In the genomic region with DNA sequence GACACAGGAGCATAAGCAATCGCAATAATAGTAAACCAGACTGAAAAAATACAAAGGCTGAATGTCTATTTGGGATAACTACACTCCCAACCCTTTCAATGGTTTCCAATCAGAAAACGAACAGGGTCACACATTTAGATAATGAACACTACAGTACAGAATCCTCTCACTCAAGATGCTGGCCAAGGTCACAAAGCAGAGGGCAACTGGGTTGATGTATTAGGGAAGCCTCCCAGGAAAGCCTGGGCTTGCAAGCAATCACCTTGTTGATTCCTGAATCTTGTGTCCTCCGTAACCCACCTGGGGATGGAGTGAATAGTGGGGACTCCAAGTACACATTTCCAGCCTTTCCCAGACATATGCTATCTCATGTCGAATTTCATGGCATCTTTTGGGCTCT, we compare ENCODE assay signal across 17 mouse cellular contexts. TPM values are rescaled to one million over a fixed set of nuclear protein-coding genes. Genes with fewer than 3 reads are reported as not detected.
A peak's percentile ranks its signal among the peaks of the same experiment; 100 is the strongest.
DNase-seq lines count a peak whose midpoint lies in the region; ATAC-seq and TF ChIP-seq lines count a peak whose summit lies in the region.
"Had no signal": no experiment of that assay in that cellular context is flagged by ENCODE, and none has a peak within 500 bp of the region (broad histone marks: within the 10 kb centered on the region; RNA-seq: fewer than 3 reads in every experiment).

No protein-coding gene starts in this region.

- TF ChIP-seq POLR2A in CH12.LX (IDR thresholded peaks at IDR 0.05; ENCODE audit: low read depth, low read length) (no peak), ES-Bruce4 (IDR thresholded peaks at IDR 0.05; ENCODE audit: insufficient read depth, low read length) (no peak)

- no peak for TF ChIP-seq RAD21 in CH12.LX (IDR thresholded peaks at IDR 0.05; ENCODE audit: low read depth, low read length)

- H3K9me3 ChIP-seq in heart, postnatal 0 days (replicated peaks; ENCODE audit: control insufficient read depth, low read length): no peaks in the 10 kb centered on the region
- H3K9me3 ChIP-seq in CH12.LX (replicated peaks; ENCODE audit: low read length): no peaks in the 10 kb centered on the region
- H3K9me3 ChIP-seq in ES-Bruce4 (replicated peaks; ENCODE audit: control insufficient read depth, insufficient read depth, low read length, poor library complexity, severe bottlenecking): peaks cover 4% of the 10 kb centered on the region; the same call in 1 of the 2 replicates
- H3K9me3 ChIP-seq in midbrain, embryonic 11.5 days (ENCODE audit: control insufficient read depth, low read length): no peaks in the 10 kb centered on the region
- H3K9me3 ChIP-seq: embryonic facial prominence, embryonic 13.5 days; forebrain, embryonic 13.5 days; heart, embryonic 13.5 days; hindbrain, embryonic 13.5 days had no signal

- H3K4me3 ChIP-seq in heart, postnatal 0 days (ENCODE audit: low read depth, low read length): no peak overlapping the region
- peak overlapping the region in 1 of 3 experiments; percentile 39 for H3K4me3 ChIP-seq in CH12.LX (replicated peaks in 1 of 3; ENCODE audit: low read depth in 2 of 3, low read length in 2 of 3, poor library complexity in 1 of 3)
- H3K4me3 ChIP-seq in ES-Bruce4 (ENCODE audit: low read depth, low read length): no peak overlapping the region
- no peak overlapping the region for H3K4me3 ChIP-seq in midbrain, embryonic 11.5 days (ENCODE audit: low read depth, low read length)
- H3K4me3 ChIP-seq: embryonic facial prominence, embryonic 13.5 days; forebrain, embryonic 13.5 days; heart, embryonic 13.5 days; hindbrain, embryonic 13.5 days had no signal

- ATAC-seq in heart, postnatal 0 days (ENCODE audit: insufficient read depth, low read depth): no peak
- ATAC-seq in midbrain, embryonic 11.5 days (ENCODE audit: low FRiP score): no peak
- ATAC-seq: forebrain, embryonic 13.5 days; forebrain, postnatal 0 days; hindbrain, postnatal 0 days had no signal

- no peak for TF ChIP-seq EP300 in heart, postnatal 0 days (IDR thresholded peaks at IDR 0.05; ENCODE audit: low read depth)
- TF ChIP-seq EP300 in CH12.LX (IDR thresholded peaks at IDR 0.05; ENCODE audit: low read length) (no peak), ES-Bruce4 (IDR thresholded peaks at IDR 0.05; ENCODE audit: insufficient read depth, low read depth, low read length) (no peak)

- H3K4me1 ChIP-seq in heart, postnatal 0 days (ENCODE audit: control insufficient read depth, insufficient read depth): peaks cover 20% of the 10 kb centered on the region; the same call in 1 of the 2 replicates
- peaks cover 14 to 84% of the 10 kb centered on the region in 2 experiments for H3K4me1 ChIP-seq in CH12.LX (ENCODE audit: control insufficient read depth in 1 of 2, insufficient read depth in 2 of 2)
- H3K4me1 ChIP-seq in ES-Bruce4 (ENCODE audit: control insufficient read depth, insufficient read depth, low read length): no peaks in the 10 kb centered on the region
- no peaks in the 10 kb centered on the region; the same call in 1 of the 2 replicates for H3K4me1 ChIP-seq in midbrain, embryonic 11.5 days (ENCODE audit: control insufficient read depth, insufficient read depth, low read length)

- no peak for DNase-seq in heart, postnatal 0 days (ENCODE audit: low spot score)
- no peak for DNase-seq in heart, adult 18-20 months
- DNase-seq in CH12.LX (ENCODE audit: extremely low read depth): no peak
- DNase-seq in R1 (ENCODE audit: low read depth, low spot score): peak; percentile 62
- no peak for DNase-seq in layer of hippocampus, adult 9-11 months
- DNase-seq in midbrain, embryonic 11.5 days (ENCODE audit: low spot score, missing footprints): no peak
- DNase-seq in adrenal gland, postnatal 4 days (ENCODE audit: low spot score in 2 of 2): no peak
- DNase-seq: cerebellum, adult 18-20 months; cerebellum, adult 9-11 months; forebrain, postnatal 0 days; gastrocnemius, postnatal 36 days had no signal

- in situ Hi-C loops in CH12.LX (cut with MboI; ENCODE audit: low pct_ligation_motif_present, low pct_unique_long_range_greater_than_20kb, low sequenced_read_pairs): loop anchor here (25.0 kb wide), 1 partner anchor 781 kb away; a partner anchor contains a TSS

- H3K27me3 ChIP-seq in heart, postnatal 0 days (ENCODE audit: control insufficient read depth, insufficient read depth, low read length): no peaks in the 10 kb centered on the region
- H3K27me3 ChIP-seq in CH12.LX (replicated peaks) (no peaks in the 10 kb centered on the region), ES-Bruce4 (ENCODE audit: control insufficient read depth, insufficient read depth, low read length, poor library complexity, severe bottlenecking) (no peaks in the 10 kb centered on the region)
- H3K27me3 ChIP-seq in midbrain, embryonic 11.5 days (ENCODE audit: control insufficient read depth, insufficient read depth, low read length): 0 out of 2 replicates have a peak, but pooled peaks cover 2% of the 10 kb centered on the region
- H3K27me3 ChIP-seq: forebrain, embryonic 13.5 days; heart, embryonic 13.5 days had no signal

- H3K36me3 ChIP-seq in heart, postnatal 0 days (replicated peaks; ENCODE audit: control insufficient read depth, insufficient read depth, low read length): no peaks in the 10 kb centered on the region; the same call in 1 of the 2 replicates
- H3K36me3 ChIP-seq in CH12.LX (replicated peaks in 1 of 2; ENCODE audit: control insufficient read depth in 1 of 2, insufficient read depth in 1 of 2, low read length in 1 of 2) (peaks cover 6 to 39% of the 10 kb centered on the region in 2 experiments), ES-Bruce4 (ENCODE audit: control insufficient read depth, insufficient read depth, low read length, poor library complexity, severe bottlenecking) (peaks cover 5% of the 10 kb centered on the region)
- H3K36me3 ChIP-seq in midbrain, embryonic 11.5 days (ENCODE audit: control insufficient read depth, insufficient read depth, low read length): no peaks in the 10 kb centered on the region
- H3K36me3 ChIP-seq: embryonic facial prominence, embryonic 13.5 days; hindbrain, embryonic 13.5 days had no signal

- H3K79me2 ChIP-seq in CH12.LX (replicated peaks; ENCODE audit: control insufficient read depth, extremely low read depth, insufficient read depth, poor library complexity, severe bottlenecking): peaks cover 55% of the 10 kb centered on the region

- whole genome bisulfite sequencing in heart, postnatal 0 days: 77% methylated on average over 4 of the region's 4 CpGs
- WGBS in midbrain, embryonic 11.5 days: 89% methylated on average over 4 of the region's 4 CpGs

- dilution Hi-C loops in CH12.LX (cut with MboI; ENCODE audit: extremely low pct_ligation_motif_present, extremely low pct_unique_long_range_greater_than_20kb, low sequenced_read_pairs): no loop called here

- TF ChIP-seq CTCF in heart, postnatal 0 days (IDR thresholded peaks at IDR 0.05; ENCODE audit: low read depth): no peak
- TF ChIP-seq CTCF in CH12.LX (conservative IDR thresholded peaks at IDR 0.05 in 1 of 2, IDR thresholded peaks at IDR 0.05 in 1 of 2; ENCODE audit: low read depth in 2 of 2, low read length in 2 of 2): no peak
- no peak for TF ChIP-seq CTCF in ES-Bruce4 (IDR thresholded peaks at IDR 0.05; ENCODE audit: low read depth, low read length)

- peak overlapping the region; percentile 33 for H3K27ac ChIP-seq in heart, postnatal 0 days (ENCODE audit: low read depth)
- H3K27ac ChIP-seq in CH12.LX (ENCODE audit: insufficient read depth, low read depth) (no peak overlapping the region; the same call in 1 of the 2 replicates), ES-Bruce4 (ENCODE audit: insufficient read depth, low read length) (peak overlapping the region; percentile 74)
- H3K27ac ChIP-seq in midbrain, embryonic 11.5 days (ENCODE audit: low read depth, low read length): no peak overlapping the region
- H3K27ac ChIP-seq: embryonic facial prominence, embryonic 13.5 days; forebrain, embryonic 13.5 days; heart, embryonic 13.5 days; hindbrain, embryonic 13.5 days; hindbrain, postnatal 0 days had no signal

- no peak overlapping the region for H3K4me2 ChIP-seq in heart, postnatal 0 days (ENCODE audit: low read depth, low read length)
- 0 out of 2 replicates have a peak overlapping the region, but pooled peaks have one; percentile 38 for H3K4me2 ChIP-seq in CH12.LX (ENCODE audit: insufficient read depth, low read depth, poor library complexity, severe bottlenecking)
- H3K4me2 ChIP-seq in midbrain, embryonic 11.5 days: no peak overlapping the region
- H3K4me2 ChIP-seq: embryonic facial prominence, embryonic 13.5 days; forebrain, embryonic 13.5 days; heart, embryonic 13.5 days; hindbrain, embryonic 13.5 days had no signal

- H3K9ac ChIP-seq in heart, postnatal 0 days (replicated peaks; ENCODE audit: low read depth, low read length): no peak overlapping the region
- H3K9ac ChIP-seq in CH12.LX (ENCODE audit: insufficient read depth, low read depth): 0 out of 2 replicates have a peak overlapping the region, but pooled peaks have one; percentile 24
- H3K9ac ChIP-seq in ES-Bruce4 (ENCODE audit: low read depth, poor library complexity, severe bottlenecking): no peak overlapping the region
- no peak overlapping the region for H3K9ac ChIP-seq in midbrain, embryonic 11.5 days (ENCODE audit: low read length)
- H3K9ac ChIP-seq: embryonic facial prominence, embryonic 13.5 days; forebrain, embryonic 13.5 days; forebrain, postnatal 0 days; heart, embryonic 13.5 days; hindbrain, embryonic 13.5 days had no signal

TF ChIP-seq in CH12.LX, 34 proteins besides CTCF, POLR2A, EP300 and RAD21 (continues in another document):
- TF ChIP-seq NRF1 (IDR thresholded peaks at IDR 0.05; ENCODE audit: low read depth, low read length) (no peak), CHD2 (IDR thresholded peaks at IDR 0.05; ENCODE audit: low read length) (no peak), JUND (conservative IDR thresholded peaks at IDR 0.05; ENCODE audit: low read depth, low read length) (no peak), GABPA (IDR thresholded peaks at IDR 0.05; ENCODE audit: insufficient replicate concordance, low read depth, low read length) (no peak), MXI1 (IDR thresholded peaks at IDR 0.05; ENCODE audit: low read depth, low read length) (no peak), TCF12 (IDR thresholded peaks at IDR 0.05; ENCODE audit: low read depth, low read length) (no peak), ZKSCAN1 (IDR thresholded peaks at IDR 0.05; ENCODE audit: borderline replicate concordance, low read depth, low read length) (no peak), USF2 (conservative IDR thresholded peaks at IDR 0.05; ENCODE audit: low read depth, low read length) (no peak), MEF2A (IDR thresholded peaks at IDR 0.05; ENCODE audit: borderline replicate concordance, low read depth, low read length) (no peak)

RNA-seq across cellular contexts. Expression of a gene that starts 5.6 kb away (rescaled TPM):
- 149 and 162 TPM in 2 replicates for total RNA-seq in heart, postnatal 0 days (2014; rRNA removed; ENCODE audit: low replicate concordance)
- polyA plus RNA-seq in heart, postnatal 0 days (2015; fragmentation: Nextera tagmentation; extraction: Ambion mirVana): 77.3 and 82.9 TPM in 2 replicates
- total RNA-seq in heart, adult 18-20 months (2021): 10 to 100 TPM; 34.3 to 38.6 TPM
- total RNA-seq in CH12.LX (2012; rRNA removed) (247 and 417 TPM in 2 replicates), CH12.LX (2014; rRNA removed) (204 and 211 TPM in 2 replicates)
- polyA plus RNA-seq in CH12.LX (2012; ENCODE audit: insufficient read length, low read depth) (239 and 265 TPM in 2 replicates), ES-Bruce4 (2011; ENCODE audit: insufficient read depth, insufficient read length, low read depth, missing spikeins) (101 and 108 TPM in 2 replicates)
- 33.5 and 34.7 TPM in 2 replicates for polyA plus RNA-seq in midbrain, embryonic 11.5 days (2014; fragmentation: Nextera tagmentation; extraction: Ambion mirVana)
- 10 to 100 TPM; 50.5 to 63.4 TPM for total RNA-seq in adrenal gland, postnatal 4 days (2021)

Comparison
In these comparisons a context has a peak if more than half of its experiments do, and no peak if none do; other contexts are left out.
1. H3K27ac ChIP-seq: peak in heart, postnatal 0 days (single experiment) and ES-Bruce4 (single experiment); none in CH12.LX (single experiment) and midbrain, embryonic 11.5 days (single experiment).